Mouse (Mus musculus) testis, adult 2 months (tissue): ENCODE data around the gene Tnfrsf13c.

ENCODE experiments used
- CTCF ChIP-seq: fragments of 200-500 bp; IDR thresholded peaks from 2 replicates; pipeline ENCODE4 v1.5.1; 2012; ENCODE audit warnings: low read depth, mild to moderate bottlenecking, inconsistent platforms, low read length, moderate library complexity; ENCODE audit not compliant: control insufficient read depth, insufficient read depth, insufficient replicate concordance
- POLR2A ChIP-seq: fragments of 200-500 bp; IDR thresholded peaks from 2 replicates; pipeline ENCODE4 v1.6.1; 2012; ENCODE audit warnings: low read depth, mild to moderate bottlenecking, inconsistent platforms, low read length, moderate library complexity; ENCODE audit not compliant: control insufficient read depth

DNA sequence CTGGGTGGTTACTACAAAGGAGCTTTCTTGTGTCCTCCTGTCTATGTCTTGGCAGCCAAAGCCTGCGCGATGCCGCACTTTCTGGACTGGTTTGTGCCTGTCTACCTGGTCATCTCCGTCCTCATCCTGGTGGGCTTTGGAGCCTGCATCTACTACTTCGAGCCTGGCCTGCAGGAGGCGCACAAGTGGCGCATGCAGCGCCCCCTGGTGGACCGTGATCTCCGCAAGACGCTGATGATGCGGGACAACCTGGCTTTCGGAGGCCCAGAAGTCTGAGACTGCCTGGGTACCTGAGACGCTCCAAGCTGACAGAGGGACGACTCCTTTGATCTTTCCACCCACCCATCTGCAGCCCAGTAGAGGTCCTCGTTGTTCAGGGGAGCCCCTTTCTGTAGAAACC lies 35.3 kb upstream of the Tnfrsf13c start:
- TF ChIP-seq POLR2A (no peak), CTCF (peak; percentile 99)
